Mouse (Mus musculus) macrophage (primary cell): Measurements from ENCODE around the gene Ncl. TPM values are rescaled to one million over a fixed set of nuclear protein-coding genes. Genes with fewer than 3 reads are reported as not detected.

Experiments
- polyA plus RNA-seq: library from polyadenylated mRNA; stranded (reverse); fragments of 250-400 nt; gene quantifications from 3 replicates; pipeline ENCODE4 v1.2.4, GENCODE M21; 2018; ENCODE audit warnings: inconsistent platforms

Gene Ncl
- polyA plus RNA-seq, 1 experiment from 2014 or later, result 407 TPM

Other genes starting within 250 kb of the Ncl start
- gene Htr2b, start 247.4 kb downstream of the Ncl start, polyA plus RNA-seq, result 2.2 to 9.7 TPM (median 5.1 TPM) in 3 replicates
- gene Gm21972, start 225.8 kb downstream of the Ncl start, polyA plus RNA-seq, result 5.7 TPM in 1 of 3 replicates, not detected in the others
- 3.2 to 4.9 TPM (median 4.5 TPM) in 3 replicates for gene Armc9, start 204.6 kb downstream of the Ncl start, polyA plus RNA-seq
- gene B3gnt7, start 56.6 kb downstream of the Ncl start, polyA plus RNA-seq, result 1.0 to 6.1 TPM (median 2.4 TPM) in 3 replicates
- gene Nmur1, start 66.8 kb upstream of the Ncl start, polyA plus RNA-seq, result not detected in 3 replicates
- not detected in 3 replicates for gene Tex44, start 66.9 kb upstream of the Ncl start, polyA plus RNA-seq
- 808 to 1,710 TPM (median 1,042 TPM) in 3 replicates for gene Ptma, start 167.3 kb upstream of the Ncl start, polyA plus RNA-seq
- gene Pde6d, start 223.2 kb upstream of the Ncl start, polyA plus RNA-seq, result 23.4 to 36.5 TPM (median 31.5 TPM) in 3 replicates
- gene Cops7b, start 223.5 kb upstream of the Ncl start, polyA plus RNA-seq, result 8.6 to 14.1 TPM (median 11.7 TPM) in 3 replicates